Mouse (Mus musculus): ENCODE measurements around the gene C3. TPM values are rescaled to one million over a fixed set of nuclear protein-coding genes. Genes with fewer than 3 reads are reported as not detected.
A peak's percentile ranks its signal among the peaks of the same experiment; 100 is the strongest.

The C3 gene
- polyA plus RNA-seq (2015; fragmentation: Nextera tagmentation; extraction: Ambion mirVana): 1.8 and 5.6 TPM in 2 replicates

- Histone ChIP-seq H3K9me3 (replicated peaks) (no peaks in the 10 kb centered on the region), H3K27ac (no peak within 1 kb of the TSS), H3K4me2 (no peak within 1 kb of the TSS), H3K9ac (no peak within 1 kb of the TSS), H3K4me1 (replicated peaks) (no peaks in the 10 kb centered on the region), H3K4me3 (no peak within 1 kb of the TSS), H3K27me3 (peaks cover 24% of the 10 kb centered on the region), H3K36me3 (no peaks in the 10 kb centered on the region)
- ATAC-seq (replicated peaks; ENCODE audit: insufficient number of reproducible peaks, insufficient read depth, low FRiP score, low read depth): no peak
- WGBS: 74% methylated on average over 3 of the region's 3 CpGs
These were observed at the start of gene C3 for GRCm38 (mm10) chr17:57228014-57228413. Gene C3 (minus strand): TSS chr17:57228136.

- Histone ChIP-seq H3K27me3 (peaks cover 24% of the 10 kb centered on the region), H3K9ac (peak overlapping the region; percentile 53), H3K9me3 (replicated peaks) (no peaks in the 10 kb centered on the region), H3K4me2 (peak overlapping the region; percentile 81), H3K4me1 (replicated peaks) (peaks cover 17% of the 10 kb centered on the region), H3K4me3 (peak overlapping the region; percentile 66), H3K27ac (peak overlapping the region; percentile 56), H3K36me3 (no peaks in the 10 kb centered on the region)
- under 1% methylated on average over 20 of the region's 20 CpGs for WGBS
- peak; percentile 43; the same call in 1 of the 2 replicates for ATAC-seq (replicated peaks; ENCODE audit: insufficient number of reproducible peaks, insufficient read depth, low FRiP score, low read depth)
These were observed 48.7 kb upstream of the C3 start for GRCm38 (mm10) chr17:57276634-57277121.

GRCm38 (mm10) chr17:57275997-57276351 lies 48.0 kb upstream of the C3 start:
- H3K4me2 ChIP-seq: peak overlapping the region; percentile 81
- no peak for ATAC-seq (replicated peaks; ENCODE audit: insufficient number of reproducible peaks, insufficient read depth, low FRiP score, low read depth)
- H3K27ac ChIP-seq: no peak overlapping the region
- peaks cover 17% of the 10 kb centered on the region for H3K4me1 ChIP-seq (replicated peaks)
- H3K4me3 ChIP-seq: peak overlapping the region; percentile 66
- H3K9me3 ChIP-seq (replicated peaks): no peaks in the 10 kb centered on the region
- peaks cover 24% of the 10 kb centered on the region for H3K27me3 ChIP-seq
- 4% methylated on average over 13 of the region's 13 CpGs for WGBS
- H3K9ac ChIP-seq: peak overlapping the region; percentile 53; the same call in 1 of the 2 replicates
- no peaks in the 10 kb centered on the region for H3K36me3 ChIP-seq

- H3K27ac ChIP-seq: 0 out of 2 replicates have a peak overlapping the region, but pooled peaks have one; percentile 17
- peaks cover 23% of the 10 kb centered on the region for H3K27me3 ChIP-seq
- peak; percentile 78 for ATAC-seq (replicated peaks; ENCODE audit: insufficient number of reproducible peaks, insufficient read depth, low FRiP score, low read depth)
- no peaks in the 10 kb centered on the region for H3K36me3 ChIP-seq
- H3K4me3 ChIP-seq: peak overlapping the region; percentile 66
- peak overlapping the region; percentile 81 for H3K4me2 ChIP-seq
- under 1% methylated on average over 51 of the region's 53 CpGs for WGBS
- H3K9ac ChIP-seq: peak overlapping the region; percentile 53
- peaks cover 17% of the 10 kb centered on the region for H3K4me1 ChIP-seq (replicated peaks)
- H3K9me3 ChIP-seq (replicated peaks): no peaks in the 10 kb centered on the region
These were observed 47.4 kb upstream of the C3 start for GRCm38 (mm10) chr17:57275111-57275996.

GRCm38 (mm10) chr17:57274686-57275085 lies 46.8 kb upstream of the C3 start:
- 5% methylated on average over 15 of the region's 15 CpGs for WGBS
- ATAC-seq (replicated peaks; ENCODE audit: insufficient number of reproducible peaks, insufficient read depth, low FRiP score, low read depth): no peak
- peak overlapping the region; percentile 81 for H3K4me2 ChIP-seq
- no peaks in the 10 kb centered on the region for H3K9me3 ChIP-seq (replicated peaks)
- peaks cover 17% of the 10 kb centered on the region for H3K4me1 ChIP-seq (replicated peaks)
- peaks cover 16% of the 10 kb centered on the region; the same call in 1 of the 2 replicates for H3K27me3 ChIP-seq
- peak overlapping the region; percentile 66 for H3K4me3 ChIP-seq
- peak overlapping the region; percentile 50 for H3K9ac ChIP-seq
- 0 out of 2 replicates have a peak overlapping the region, but pooled peaks have one; percentile 17 for H3K27ac ChIP-seq
- H3K36me3 ChIP-seq: no peaks in the 10 kb centered on the region

GRCm38 (mm10) chr17:57273846-57274245 lies 45.9 kb upstream of the C3 start:
- whole genome bisulfite sequencing: 34% methylated on average over 7 of the region's 7 CpGs
- no peak overlapping the region for H3K9ac ChIP-seq
- H3K4me1 ChIP-seq (replicated peaks): peaks cover 17% of the 10 kb centered on the region
- H3K27me3 ChIP-seq: peaks cover 8% of the 10 kb centered on the region; the same call in 1 of the 2 replicates
- no peaks in the 10 kb centered on the region for H3K9me3 ChIP-seq (replicated peaks)
- no peaks in the 10 kb centered on the region for H3K36me3 ChIP-seq
- no peak overlapping the region for H3K4me3 ChIP-seq
- H3K27ac ChIP-seq: no peak overlapping the region
- ATAC-seq (replicated peaks; ENCODE audit: insufficient number of reproducible peaks, insufficient read depth, low FRiP score, low read depth): no peak
- no peak overlapping the region for H3K4me2 ChIP-seq

- Histone ChIP-seq H3K9ac (no peak overlapping the region), H3K36me3 (no peaks in the 10 kb centered on the region), H3K4me1 (replicated peaks) (peaks cover 16% of the 10 kb centered on the region), H3K27ac (no peak overlapping the region), H3K27me3 (0 out of 2 replicates have a peak, but pooled peaks cover 7% of the 10 kb centered on the region), H3K4me2 (no peak overlapping the region), H3K9me3 (replicated peaks) (no peaks in the 10 kb centered on the region), H3K4me3 (no peak overlapping the region)
- no peak for ATAC-seq (replicated peaks; ENCODE audit: insufficient number of reproducible peaks, insufficient read depth, low FRiP score, low read depth)
- 46% methylated on average over 9 of the region's 9 CpGs for WGBS
These were observed 43.4 kb upstream of the C3 start for GRCm38 (mm10) chr17:57271301-57271700.

GRCm38 (mm10) chr17:57267556-57268126 lies 39.7 kb upstream of the C3 start:
- peaks cover 7% of the 10 kb centered on the region for H3K4me1 ChIP-seq (replicated peaks)
- H3K27ac ChIP-seq: no peak overlapping the region
- no peak overlapping the region for H3K9ac ChIP-seq
- H3K27me3 ChIP-seq: 0 out of 2 replicates have a peak, but pooled peaks cover 7% of the 10 kb centered on the region
- WGBS: 79% methylated on average over 6 of the region's 6 CpGs
- H3K4me3 ChIP-seq: no peak overlapping the region
- no peak overlapping the region for H3K4me2 ChIP-seq
- H3K36me3 ChIP-seq: peaks cover 11% of the 10 kb centered on the region; the same call in 1 of the 2 replicates
- ATAC-seq (replicated peaks; ENCODE audit: insufficient number of reproducible peaks, insufficient read depth, low FRiP score, low read depth): no peak
- no peaks in the 10 kb centered on the region for H3K9me3 ChIP-seq (replicated peaks)

- Histone ChIP-seq H3K9me3 (replicated peaks) (no peaks in the 10 kb centered on the region), H3K9ac (no peak overlapping the region), H3K4me1 (replicated peaks) (peaks cover 9% of the 10 kb centered on the region), H3K36me3 (peaks cover 32% of the 10 kb centered on the region), H3K27ac (no peak overlapping the region), H3K4me2 (peak overlapping the region; percentile 33), H3K4me3 (0 out of 2 replicates have a peak overlapping the region, but pooled peaks have one; percentile 7), H3K27me3 (no peaks in the 10 kb centered on the region)
- 35% methylated on average over 21 of the region's 22 CpGs for WGBS
- peak; percentile 41; the same call in 1 of the 2 replicates for ATAC-seq (replicated peaks; ENCODE audit: insufficient number of reproducible peaks, insufficient read depth, low FRiP score, low read depth)
These were observed 37.3 kb upstream of the C3 start for GRCm38 (mm10) chr17:57264972-57265945.

GRCm38 (mm10) chr17:57264164-57264563 lies 36.2 kb upstream of the C3 start:
- H3K4me2 ChIP-seq: no peak overlapping the region
- H3K27me3 ChIP-seq: no peaks in the 10 kb centered on the region
- H3K27ac ChIP-seq: no peak overlapping the region
- peaks cover 42% of the 10 kb centered on the region for H3K36me3 ChIP-seq
- H3K9me3 ChIP-seq (replicated peaks): no peaks in the 10 kb centered on the region
- no peak overlapping the region for H3K4me3 ChIP-seq
- H3K9ac ChIP-seq: no peak overlapping the region
- H3K4me1 ChIP-seq (replicated peaks): peaks cover 11% of the 10 kb centered on the region
- no peak for ATAC-seq (replicated peaks; ENCODE audit: insufficient number of reproducible peaks, insufficient read depth, low FRiP score, low read depth)
- 51% methylated on average over 2 of the region's 2 CpGs for WGBS

All from heart, embryonic 15.5 days (tissue).